Mouse (Mus musculus) lung, postnatal 0 days (tissue): ENCODE measurements at regions not wholly inside any gene's neighbourhood (a gene's known extent, or its start where the extent isn't known, plus 50 kb on each side); places are given as distances from the start of the nearest gene placed in this dataset.

Experiments used
- ATAC-seq: fragments of 200-750 bp; cut with Nextera tagmentation; 2 replicates; pipeline ENCODE4 v1.8.0; 2017; ENCODE audit warnings: moderate library complexity
- DNase-seq: peaks from one replicate; pipeline ENCODE4 v3.0.0-alpha.2; 2016; ENCODE audit warnings: low spot score
- H3K27ac ChIP-seq: fragments of 300-500 bp; sonication (generic); 2 replicates; pipeline ENCODE4 v1.5.1; 2014; ENCODE audit warnings: antibody characterized with exemption, mild to moderate bottlenecking, low read length, mixed read lengths
- H3K27me3 ChIP-seq: fragments of 300-500 bp; sonication (generic); replicated peaks from 2 replicates; pipeline ENCODE4 v1.6.1; 2014; ENCODE audit warnings: low read length, mixed read lengths; ENCODE audit not compliant: insufficient read depth
- H3K36me3 ChIP-seq: fragments of 300-500 bp; sonication (generic); 2 replicates; pipeline ENCODE4 v1.6.1; 2014; ENCODE audit warnings: low read length, mixed read lengths; ENCODE audit not compliant: insufficient read depth
- H3K4me1 ChIP-seq: fragments of 300-500 bp; sonication (generic); 2 replicates; pipeline ENCODE4 v1.6.1; 2014; ENCODE audit warnings: antibody characterized with exemption, low read depth, low read length, mixed read lengths; ENCODE audit not compliant: insufficient read depth
- H3K4me2 ChIP-seq: fragments of 300-500 bp; sonication (generic); replicated peaks from 2 replicates; pipeline ENCODE4 v1.6.1; 2014; ENCODE audit warnings: low read depth, mild to moderate bottlenecking, low read length, moderate library complexity, mixed read lengths
- H3K4me3 ChIP-seq: fragments of 300-500 bp; sonication (generic); 2 replicates; pipeline ENCODE4 v1.5.1; 2014; ENCODE audit warnings: low read depth, low read length
- H3K9ac ChIP-seq: fragments of 300-500 bp; sonication (generic); replicated peaks from 2 replicates; pipeline ENCODE4 v1.6.1; 2014; ENCODE audit warnings: low read depth, mild to moderate bottlenecking
- H3K9me3 ChIP-seq: fragments of 300-500 bp; sonication (generic); 2 replicates; pipeline ENCODE4 v1.6.1; 2016; ENCODE audit warnings: low read length, mixed read lengths
- CTCF ChIP-seq: IDR thresholded peaks from 2 replicates; pipeline ENCODE4 v1.5.1; 2016; ENCODE audit warnings: antibody characterized with exemption, mild to moderate bottlenecking
- EP300 ChIP-seq: IDR thresholded peaks from 2 replicates; pipeline ENCODE4 v1.6.1; 2016; ENCODE audit warnings: antibody characterized with exemption, mild to moderate bottlenecking, control low read depth
- WGBS: fragments of 180-500 bp; shearing (Covaris S2); extraction: QIAGEN DNeasy Blood & Tissue Kit; methylation state at CpG from one replicate; pipeline ENCODE4 v1.1.7; 2014; 5-methylcytosine and 5-hydroxymethylcytosine counted together

- no peak overlapping the region for H3K9ac ChIP-seq
- 47% methylated on average over 11 of the region's 11 CpGs for WGBS
- H3K27ac ChIP-seq: no peak overlapping the region
- DNase-seq (no peak), ATAC-seq (no peak)
- H3K4me1 ChIP-seq: 0 out of 2 replicates have a peak, but pooled peaks cover 5% of the 10 kb centered on the region
- H3K4me3 ChIP-seq: no peak overlapping the region
- H3K4me2 ChIP-seq: 0 out of 2 replicates have a peak overlapping the region, but pooled peaks have one; percentile 12
- H3K36me3 ChIP-seq: no peaks in the 10 kb centered on the region
- no peaks in the 10 kb centered on the region for H3K27me3 ChIP-seq
- H3K9me3 ChIP-seq: no peaks in the 10 kb centered on the region
- TF ChIP-seq EP300 (no peak), CTCF (no peak)
These were observed 70.3 kb upstream of the Ephb1 start for GRCm38 (mm10) chr9:102424672-102425345.

- Histone ChIP-seq H3K27me3 (no peaks in the 10 kb centered on the region), H3K36me3 (no peaks in the 10 kb centered on the region), H3K4me1 (0 out of 2 replicates have a peak, but pooled peaks cover 5% of the 10 kb centered on the region), H3K9me3 (no peaks in the 10 kb centered on the region), H3K4me2 (peak overlapping the region; percentile 12; the same call in 1 of the 2 replicates), H3K9ac (no peak overlapping the region), H3K4me3 (no peak overlapping the region), H3K27ac (no peak overlapping the region)
- ATAC-seq (0 out of 2 replicates have a peak, but pooled peaks have one; percentile 21), DNase-seq (peak; percentile 43)
- TF ChIP-seq EP300: no peak
- no peak for TF ChIP-seq CTCF
- WGBS: 9% methylated on average over 20 of the region's 20 CpGs
These were observed 69.6 kb upstream of the Ephb1 start for GRCm38 (mm10) chr9:102423919-102424671.

GRCm38 (mm10) chr9:102423465-102423918 is 69.0 kb upstream of the Ephb1 start:
- Histone ChIP-seq H3K27me3 (no peaks in the 10 kb centered on the region), H3K4me3 (no peak overlapping the region), H3K4me1 (0 out of 2 replicates have a peak, but pooled peaks cover 5% of the 10 kb centered on the region), H3K9me3 (no peaks in the 10 kb centered on the region), H3K9ac (no peak overlapping the region), H3K4me2 (peak overlapping the region; percentile 12; the same call in 1 of the 2 replicates), H3K36me3 (no peaks in the 10 kb centered on the region), H3K27ac (no peak overlapping the region)
- WGBS: 28% methylated on average over 9 of the region's 9 CpGs
- ATAC-seq (no peak), DNase-seq (no peak)
- TF ChIP-seq CTCF: no peak
- TF ChIP-seq EP300: no peak

GRCm38 (mm10) chr9:102421826-102422225 is 67.3 kb upstream of the Ephb1 start:
- Histone ChIP-seq H3K4me3 (no peak overlapping the region), H3K36me3 (no peaks in the 10 kb centered on the region), H3K27ac (no peak overlapping the region), H3K9me3 (no peaks in the 10 kb centered on the region; the same call in 1 of the 2 replicates), H3K4me1 (0 out of 2 replicates have a peak, but pooled peaks cover 5% of the 10 kb centered on the region), H3K9ac (no peak overlapping the region), H3K4me2 (no peak overlapping the region), H3K27me3 (no peaks in the 10 kb centered on the region)
- TF ChIP-seq CTCF (no peak), EP300 (no peak)
- no peak for ATAC-seq
- no peak for DNase-seq
- 90% methylated on average over 3 of the region's 3 CpGs for WGBS

GRCm38 (mm10) chr9:102420196-102420595 is 65.7 kb upstream of the Ephb1 start:
- Histone ChIP-seq H3K27ac (no peak overlapping the region), H3K36me3 (no peaks in the 10 kb centered on the region), H3K4me3 (no peak overlapping the region), H3K4me1 (0 out of 2 replicates have a peak, but pooled peaks cover 5% of the 10 kb centered on the region), H3K27me3 (no peaks in the 10 kb centered on the region), H3K4me2 (no peak overlapping the region), H3K9ac (no peak overlapping the region), H3K9me3 (no peaks in the 10 kb centered on the region; the same call in 1 of the 2 replicates)
- TF ChIP-seq CTCF (no peak), EP300 (no peak)
- ATAC-seq: no peak
- no peak for DNase-seq
- WGBS: 37% methylated on average over 12 of the region's 12 CpGs

- no peak overlapping the region for H3K4me2 ChIP-seq
- no peaks in the 10 kb centered on the region; the same call in 1 of the 2 replicates for H3K9me3 ChIP-seq
- no peaks in the 10 kb centered on the region for H3K4me1 ChIP-seq
- no peak overlapping the region for H3K9ac ChIP-seq
- ATAC-seq (no peak), DNase-seq (no peak)
- no peaks in the 10 kb centered on the region for H3K36me3 ChIP-seq
- H3K27ac ChIP-seq: no peak overlapping the region
- TF ChIP-seq EP300 (no peak), CTCF (no peak)
- 54% methylated on average over 2 of the region's 2 CpGs for WGBS
- H3K27me3 ChIP-seq: no peaks in the 10 kb centered on the region
- H3K4me3 ChIP-seq: no peak overlapping the region
These were observed 59.1 kb upstream of the Ephb1 start for GRCm38 (mm10) chr9:102413631-102414030.
